Mouse (Mus musculus) B cell, adult 2 months (primary cell): ENCODE results near the gene Exph5.

Experiments used
- DNase-seq, 2 experiments: peaks; one replicate each; pipeline ENCODE4 v3.0.0; 2022

The Exph5 gene

DNA sequence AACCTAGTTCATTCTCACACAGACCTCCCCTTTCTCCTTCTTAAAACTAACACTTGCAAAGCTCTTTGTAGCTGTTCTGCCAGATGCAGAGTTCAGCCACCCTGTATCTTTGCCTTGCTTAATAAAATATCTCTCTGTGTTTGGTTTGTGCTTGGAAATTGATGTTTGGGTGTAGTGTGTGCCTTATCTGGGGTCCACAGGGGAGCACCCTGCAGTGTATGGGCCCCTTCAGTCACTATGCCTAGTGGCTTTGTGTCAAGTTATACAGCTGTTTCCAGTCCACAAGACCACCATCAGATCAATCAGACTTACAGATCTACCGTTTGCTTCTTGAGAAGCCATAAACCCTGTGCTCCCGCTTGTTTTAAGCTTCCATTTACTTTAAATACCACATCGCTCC lies 108.0 kb downstream of the Exph5 start:
- DNase-seq, result no peak

DNA sequence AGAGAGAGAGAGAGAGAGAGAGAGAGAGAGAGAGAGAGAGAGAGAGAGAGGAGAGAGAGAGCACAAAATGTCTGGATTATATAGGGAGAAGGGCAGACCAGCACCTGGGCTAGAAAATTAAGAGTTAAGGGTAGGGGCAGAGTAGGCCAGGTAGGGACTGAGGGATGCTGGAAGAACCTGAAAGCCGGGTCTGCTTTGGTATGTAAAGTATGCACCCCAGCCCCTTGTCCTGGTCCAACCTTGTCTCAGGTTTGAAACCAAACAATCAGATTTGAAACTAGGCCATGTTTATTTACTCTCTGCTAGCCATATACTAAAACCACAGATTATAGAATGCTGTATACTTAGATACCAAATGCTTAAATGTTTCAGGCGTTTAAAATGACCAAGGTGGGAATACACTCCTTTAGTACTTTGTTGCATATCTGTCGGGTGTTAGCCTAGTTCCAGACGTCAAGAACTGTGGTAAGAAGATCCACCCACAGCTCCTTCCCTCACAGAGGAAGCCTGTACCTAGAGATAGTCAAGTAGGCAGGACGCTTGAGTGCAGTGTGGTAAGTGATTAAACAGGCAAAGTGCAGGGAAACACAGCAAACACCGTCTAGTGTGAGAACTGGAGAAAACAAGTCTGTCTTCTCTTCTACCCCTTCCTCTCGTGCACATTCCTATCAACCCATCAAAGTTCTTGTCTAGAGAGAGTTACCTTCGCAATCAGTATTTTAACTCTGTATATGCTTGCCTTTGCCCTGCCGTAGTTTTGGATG lies 120.8 kb downstream of the Exph5 start:
- no peak for DNase-seq

DNA sequence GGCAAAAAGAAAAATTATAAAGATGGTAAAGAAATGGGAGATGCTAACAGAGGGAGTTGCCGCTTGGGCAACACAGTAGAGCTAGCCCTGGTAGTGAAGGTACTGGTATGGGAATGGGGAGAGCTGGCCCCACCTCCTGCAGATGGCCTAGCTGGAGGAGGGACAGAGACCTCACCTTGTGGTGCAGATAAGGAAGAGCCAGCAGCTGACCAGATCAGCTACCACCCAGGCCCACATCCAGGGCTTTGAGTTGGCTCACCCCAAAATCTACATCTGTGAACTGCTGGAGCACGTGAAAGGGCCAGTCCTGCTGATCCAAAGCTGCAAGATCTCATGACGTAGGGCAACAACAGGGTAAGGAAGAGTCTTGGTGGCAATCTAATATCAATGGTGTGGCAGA lies 125.3 kb downstream of the Exph5 start:
- no peak for DNase-seq
